Mouse (Mus musculus) stomach, postnatal 0 days (tissue): ENCODE results near the gene E330021D16Rik. TPM values are rescaled to one million over a fixed set of nuclear protein-coding genes. Genes with fewer than 3 reads are reported as not detected.
A peak's percentile ranks its signal among the peaks of the same experiment; 100 is the strongest.

Experiments used
- ATAC-seq: fragments of 200-750 bp; cut with Nextera tagmentation; 2 replicates; pipeline ENCODE4 v1.8.0; 2017; ENCODE audit not compliant: low FRiP score, low TSS enrichment
- DNase-seq: peaks from one replicate; pipeline ENCODE4 v3.0.0-alpha.2; 2016; ENCODE audit warnings: low spot score
- H3K27ac ChIP-seq: fragments of 300-500 bp; sonication (generic); replicated peaks from 2 replicates; pipeline ENCODE4 v1.5.1; 2014; ENCODE audit warnings: mild to moderate bottlenecking, control low read depth
- H3K27me3 ChIP-seq: fragments of 300-500 bp; sonication (generic); 2 replicates; pipeline ENCODE4 v1.6.1; 2014; ENCODE audit warnings: low read length; ENCODE audit not compliant: control insufficient read depth, insufficient read depth
- H3K36me3 ChIP-seq: fragments of 300-500 bp; sonication (generic); 2 replicates; pipeline ENCODE4 v1.6.1; 2014; ENCODE audit warnings: low read length, mixed read lengths; ENCODE audit not compliant: control insufficient read depth, insufficient read depth
- H3K4me1 ChIP-seq: fragments of 300-500 bp; sonication (generic); replicated peaks from 2 replicates; pipeline ENCODE4 v1.6.1; 2014; ENCODE audit warnings: antibody characterized with exemption; ENCODE audit not compliant: control insufficient read depth, insufficient read depth
- H3K4me2 ChIP-seq: fragments of 300-500 bp; sonication (generic); replicated peaks from 2 replicates; pipeline ENCODE4 v1.6.1; 2014; ENCODE audit warnings: low read depth, mild to moderate bottlenecking, control low read depth, moderate library complexity
- H3K4me3 ChIP-seq: fragments of 300-500 bp; sonication (generic); 2 replicates; pipeline ENCODE4 v1.5.1; 2014; ENCODE audit warnings: low read depth, low read length, control low read depth
- H3K9ac ChIP-seq: fragments of 300-500 bp; sonication (generic); 2 replicates; pipeline ENCODE4 v1.6.1; 2014; ENCODE audit warnings: mild to moderate bottlenecking, low read length, control low read depth, mixed read lengths
- H3K9me3 ChIP-seq: fragments of 300-500 bp; sonication (generic); 2 replicates; pipeline ENCODE4 v1.6.1; 2016; ENCODE audit warnings: low read length; ENCODE audit not compliant: control insufficient read depth
- CTCF ChIP-seq: IDR thresholded peaks from 2 replicates; pipeline ENCODE4 v1.5.1; 2016; ENCODE audit warnings: antibody characterized with exemption, low read depth, mild to moderate bottlenecking, moderate library complexity
- EP300 ChIP-seq: optimal IDR thresholded peaks from 2 replicates; pipeline ENCODE3; 2016; ENCODE audit warnings: antibody characterized with exemption
- WGBS: fragments of 180-500 bp; shearing (Covaris S2); extraction: QIAGEN DNeasy Blood & Tissue Kit; methylation state at CpG from one replicate; pipeline ENCODE4 v1.1.7; 2014; 5-methylcytosine and 5-hydroxymethylcytosine counted together
- polyA plus RNA-seq: library from polyadenylated mRNA; unstranded; fragments of >200 nt; fragmentation: Nextera tagmentation; extraction: Ambion mirVana; gene quantifications from 2 replicates; pipeline ENCODE4 v1.2.1, GENCODE M21; 2015

Gene E330021D16Rik
- polyA plus RNA-seq, 1 experiment from 2014 or later: not detected

GRCm38 (mm10) chr6:136418333-136418848, 3.0 kb upstream of the E330021D16Rik start:
- WGBS: 47% methylated on average over 8 of the region's 8 CpGs
- no peaks in the 10 kb centered on the region for H3K27me3 ChIP-seq
- H3K36me3 ChIP-seq: no peaks in the 10 kb centered on the region
- no peak for DNase-seq
- no peak overlapping the region for H3K27ac ChIP-seq
- H3K4me2 ChIP-seq: no peak overlapping the region
- no peaks in the 10 kb centered on the region for H3K9me3 ChIP-seq
- H3K4me1 ChIP-seq: no peaks in the 10 kb centered on the region
- H3K4me3 ChIP-seq: no peak overlapping the region
- TF ChIP-seq EP300: no peak
- TF ChIP-seq CTCF: no peak
- ATAC-seq: no peak
- no peak overlapping the region for H3K9ac ChIP-seq

- Histone ChIP-seq H3K27me3 (no peaks in the 10 kb centered on the region), H3K27ac (no peak overlapping the region), H3K4me2 (no peak overlapping the region), H3K9ac (no peak overlapping the region), H3K9me3 (no peaks in the 10 kb centered on the region), H3K4me1 (no peaks in the 10 kb centered on the region), H3K36me3 (no peaks in the 10 kb centered on the region), H3K4me3 (no peak overlapping the region)
- peak; percentile 68 for DNase-seq
- 64% methylated on average over 5 of the region's 5 CpGs for WGBS
- peak; percentile 54; the same call in 1 of the 2 replicates for ATAC-seq
- TF ChIP-seq CTCF (no peak), EP300 (no peak)
Measured at GRCm38 (mm10) chr6:136417864-136418263, 2.5 kb upstream of the E330021D16Rik start.

- Histone ChIP-seq H3K36me3 (no peaks in the 10 kb centered on the region), H3K27ac (no peak overlapping the region), H3K27me3 (no peaks in the 10 kb centered on the region), H3K4me1 (no peaks in the 10 kb centered on the region), H3K4me2 (no peak overlapping the region), H3K9ac (no peak overlapping the region), H3K9me3 (no peaks in the 10 kb centered on the region), H3K4me3 (no peak overlapping the region)
- TF ChIP-seq CTCF: no peak
- TF ChIP-seq EP300: no peak
- no peak for ATAC-seq
- 86% methylated on average over 5 of the region's 5 CpGs for WGBS
- DNase-seq: no peak
Measured at GRCm38 (mm10) chr6:136413856-136414362, 1.5 kb downstream of the E330021D16Rik start.

GRCm38 (mm10) chr6:136407608-136408192, 7.7 kb downstream of the E330021D16Rik start:
- H3K9ac ChIP-seq: no peak overlapping the region
- no peaks in the 10 kb centered on the region for H3K27me3 ChIP-seq
- H3K4me3 ChIP-seq: no peak overlapping the region
- ATAC-seq (peak; percentile 83), DNase-seq (peak; percentile 42)
- TF ChIP-seq EP300 (no peak), CTCF (no peak)
- no peaks in the 10 kb centered on the region for H3K9me3 ChIP-seq
- no peak overlapping the region for H3K4me2 ChIP-seq
- 0 out of 2 replicates have a peak overlapping the region, but pooled peaks have one; percentile 30 for H3K27ac ChIP-seq
- H3K4me1 ChIP-seq: no peaks in the 10 kb centered on the region
- H3K36me3 ChIP-seq: no peaks in the 10 kb centered on the region
- 46% methylated on average over 2 of the region's 2 CpGs for WGBS

- no peak overlapping the region for H3K27ac ChIP-seq
- DNase-seq: no peak
- no peak overlapping the region for H3K4me2 ChIP-seq
- no peak overlapping the region for H3K4me3 ChIP-seq
- no peaks in the 10 kb centered on the region for H3K36me3 ChIP-seq
- no peaks in the 10 kb centered on the region for H3K9me3 ChIP-seq
- H3K27me3 ChIP-seq: no peaks in the 10 kb centered on the region
- WGBS: 85% methylated on average over 9 of the region's 9 CpGs
- TF ChIP-seq CTCF (no peak), EP300 (no peak)
- no peak overlapping the region for H3K9ac ChIP-seq
- no peak for ATAC-seq
- no peaks in the 10 kb centered on the region for H3K4me1 ChIP-seq
Measured at GRCm38 (mm10) chr6:136396860-136397259, 18.5 kb downstream of the E330021D16Rik start.

- no peaks in the 10 kb centered on the region for H3K27me3 ChIP-seq
- 62% methylated on average over 9 of the region's 9 CpGs for WGBS
- ATAC-seq: no peak
Measured at GRCm38 (mm10) chr6:136390262-136390661, 25.1 kb downstream of the E330021D16Rik start.

More at GRCm38 (mm10) chr6:136390262-136390661, 25.1 kb downstream of the E330021D16Rik start:
- Histone ChIP-seq H3K4me1 (no peaks in the 10 kb centered on the region), H3K36me3 (no peaks in the 10 kb centered on the region), H3K9ac (no peak overlapping the region), H3K4me3 (no peak overlapping the region), H3K9me3 (no peaks in the 10 kb centered on the region), H3K4me2 (no peak overlapping the region), H3K27ac (no peak overlapping the region)
- no peak for TF ChIP-seq EP300
- TF ChIP-seq CTCF: no peak
- no peak for DNase-seq
